Mouse (Mus musculus) stomach, embryonic 16.5 days (tissue): ENCODE results near the gene AW551984. TPM values are rescaled to one million over a fixed set of nuclear protein-coding genes. Genes with fewer than 3 reads are reported as not detected.

Experiments used
- ATAC-seq: fragments of 200-750 bp; cut with Nextera tagmentation; 2 replicates; pipeline ENCODE4 v1.8.0; 2017; ENCODE audit warnings: moderate number of reproducible peaks, moderate TSS enrichment; ENCODE audit not compliant: insufficient read depth, low FRiP score
- H3K27ac ChIP-seq: fragments of 300-500 bp; sonication (generic); 2 replicates; pipeline ENCODE4 v1.5.1; 2014; ENCODE audit warnings: low read length
- H3K27me3 ChIP-seq: fragments of 300-500 bp; sonication (generic); 2 replicates; pipeline ENCODE4 v1.6.1; 2014; ENCODE audit warnings: low read length, control low read depth, mixed read lengths; ENCODE audit not compliant: control insufficient read depth, insufficient read depth
- H3K36me3 ChIP-seq: fragments of 300-500 bp; sonication (generic); 2 replicates; pipeline ENCODE4 v1.6.1; 2014; ENCODE audit warnings: low read length; ENCODE audit not compliant: control insufficient read depth, insufficient read depth
- H3K4me1 ChIP-seq: fragments of 300-500 bp; sonication (generic); 2 replicates; pipeline ENCODE4 v1.6.1; 2014; ENCODE audit warnings: low read length, control low read depth, mixed read lengths; ENCODE audit not compliant: control insufficient read depth, insufficient read depth
- H3K4me2 ChIP-seq: fragments of 300-500 bp; sonication (generic); 2 replicates; pipeline ENCODE4 v1.6.1; 2014; ENCODE audit warnings: low read depth, low read length, mixed read lengths
- H3K4me3 ChIP-seq: fragments of 300-500 bp; sonication (generic); replicated peaks from 2 replicates; pipeline ENCODE4 v1.5.1; 2014; ENCODE audit warnings: mild to moderate bottlenecking, low read length
- H3K9ac ChIP-seq: fragments of 300-500 bp; sonication (generic); 2 replicates; pipeline ENCODE4 v1.6.1; 2014; ENCODE audit warnings: low read length
- H3K9me3 ChIP-seq: fragments of 300-500 bp; sonication (generic); replicated peaks from 2 replicates; pipeline ENCODE4 v1.6.1; 2016; ENCODE audit warnings: low read length, control low read depth; ENCODE audit not compliant: control insufficient read depth
- WGBS: fragments of 180-500 bp; shearing (Covaris S2); extraction: QIAGEN DNeasy Blood & Tissue Kit; methylation state at CpG from one replicate; pipeline ENCODE4 v1.1.7; 2014; 5-methylcytosine and 5-hydroxymethylcytosine counted together
- polyA plus RNA-seq: library from polyadenylated mRNA; unstranded; fragments of >200 nt; fragmentation: Nextera tagmentation; extraction: Ambion mirVana; gene quantifications from 2 replicates; pipeline ENCODE4 v1.2.1, GENCODE M21; 2015

Gene AW551984
- polyA plus RNA-seq, 1 experiment from 2014 or later, result 40.5 TPM

- Histone ChIP-seq H3K9ac (no peak overlapping the region), H3K4me1 (no peaks in the 10 kb centered on the region), H3K36me3 (no peaks in the 10 kb centered on the region), H3K9me3 (no peaks in the 10 kb centered on the region), H3K27ac (no peak overlapping the region), H3K4me3 (no peak overlapping the region), H3K4me2 (no peak overlapping the region), H3K27me3 (no peaks in the 10 kb centered on the region)
- 54% methylated on average over 5 of the region's 5 CpGs for WGBS
- no peak for ATAC-seq
Observed at GRCm38 (mm10) chr9:39550806-39551205, 53.4 kb downstream of the AW551984 start.

Other genes starting within 250 kb of the AW551984 start
- gene Olfr951, start 217.0 kb downstream of the AW551984 start, polyA plus RNA-seq, result not detected in 2 replicates
- gene Olfr952, start 177.3 kb downstream of the AW551984 start, polyA plus RNA-seq, result not detected in 2 replicates
- gene Olfr954, start 147.7 kb downstream of the AW551984 start, polyA plus RNA-seq, result not detected in 2 replicates
- not detected in 2 replicates for gene Olfr955, start 132.5 kb downstream of the AW551984 start, polyA plus RNA-seq
- not detected in 2 replicates for gene Olfr44, start 110.4 kb downstream of the AW551984 start, polyA plus RNA-seq
- not detected in 2 replicates for gene Olfr957, start 88.6 kb downstream of the AW551984 start, polyA plus RNA-seq
- not detected in 2 replicates for gene Olfr958, start 50.3 kb downstream of the AW551984 start, polyA plus RNA-seq
- gene Olfr959, start 28.8 kb downstream of the AW551984 start, polyA plus RNA-seq, result not detected in 2 replicates
- not detected in 2 replicates for gene Olfr148, start 6.3 kb upstream of the AW551984 start, polyA plus RNA-seq
- not detected in 2 replicates for gene Olfr960, start 17.0 kb upstream of the AW551984 start, polyA plus RNA-seq
- gene Olfr961, start 40.7 kb upstream of the AW551984 start, polyA plus RNA-seq, result not detected in 2 replicates
- gene Olfr963, start 62.8 kb upstream of the AW551984 start, polyA plus RNA-seq, result not detected in 2 replicates
- not detected in 2 replicates for gene Olfr149, start 102.7 kb upstream of the AW551984 start, polyA plus RNA-seq
- gene Olfr965, start 107.0 kb upstream of the AW551984 start, polyA plus RNA-seq, result not detected in 2 replicates
- gene Olfr150, start 126.6 kb upstream of the AW551984 start, polyA plus RNA-seq, result not detected in 2 replicates
- not detected in 2 replicates for gene Olfr967, start 141.8 kb upstream of the AW551984 start, polyA plus RNA-seq
- gene Olfr968, start 178.8 kb upstream of the AW551984 start, polyA plus RNA-seq, result not detected in 2 replicates
- gene Olfr969, start 186.5 kb upstream of the AW551984 start, polyA plus RNA-seq, result not detected in 2 replicates
- not detected in 2 replicates for gene Olfr970, start 204.5 kb upstream of the AW551984 start, polyA plus RNA-seq
- gene Olfr971, start 232.5 kb upstream of the AW551984 start, polyA plus RNA-seq, result not detected in 2 replicates